Mouse (Mus musculus): ENCODE measurements around the gene Gm21767.
"Not testable (repeated sequence)": the region's sequence is repeated elsewhere in the genome, so short reads cannot be mapped to it uniquely, and the experiment has no call there.

The Gm21767 gene

GRCm38 (mm10) chrY:13941438-13941837 is at the start of gene Gm21767:
Gm21767 (plus strand) TSS chrY:13941738.
- not testable (repeated sequence) for DNase-seq (ENCODE audit: low read depth)
